Mouse (Mus musculus) brain, embryonic 18.5 days (tissue): Measurements from ENCODE around the gene Oxtr.

Source experiments
- DNase-seq: peaks from one replicate; pipeline ENCODE4 v3.0.0-alpha.2; 2012; ENCODE audit warnings: low read depth, low spot score

Gene Oxtr

DNA sequence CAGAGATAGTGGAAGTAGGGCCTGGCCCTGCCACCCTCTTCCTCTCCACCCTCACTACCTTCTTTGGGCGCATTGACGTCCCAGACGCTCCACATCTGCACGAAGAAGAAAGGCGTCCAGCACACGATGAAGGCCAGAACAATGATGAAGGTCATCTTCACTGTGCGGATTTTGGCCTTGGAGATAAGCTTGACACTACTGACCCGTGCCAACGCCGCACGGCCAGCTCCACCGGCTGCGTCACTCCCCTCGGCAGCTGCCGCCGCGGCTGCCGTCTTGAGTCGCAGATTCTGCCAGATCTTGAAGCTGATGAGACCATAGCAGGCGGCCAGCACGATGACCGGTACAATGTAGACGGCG is 942 bp downstream of the Oxtr start:
- no peak for DNase-seq

GRCm38 (mm10) chr6:112487993-112488392 is 1.8 kb downstream of the Oxtr start:
- no peak for DNase-seq

- no peak for DNase-seq
Measured at GRCm38 (mm10) chr6:112484316-112484715, 5.4 kb downstream of the Oxtr start.

GRCm38 (mm10) chr6:112479861-112480260 is 9.9 kb downstream of the Oxtr start:
- DNase-seq, result no peak

GRCm38 (mm10) chr6:112471644-112472043 is 18.1 kb downstream of the Oxtr start:
- no peak for DNase-seq

- no peak for DNase-seq
Measured at GRCm38 (mm10) chr6:112466001-112466400, 23.7 kb downstream of the Oxtr start.

GRCm38 (mm10) chr6:112465441-112465840 is 24.3 kb downstream of the Oxtr start:
- no peak for DNase-seq

GRCm38 (mm10) chr6:112463331-112463730 is 26.4 kb downstream of the Oxtr start:
- no peak for DNase-seq

- DNase-seq, result no peak
Measured at GRCm38 (mm10) chr6:112461459-112461858, 28.3 kb downstream of the Oxtr start.

- no peak for DNase-seq
Measured at GRCm38 (mm10) chr6:112459341-112459749, 30.4 kb downstream of the Oxtr start, which contains the start of gene Cav3. TSS of gene Cav3 (plus strand) at chr6:112459505.

- DNase-seq, result no peak
Measured at GRCm38 (mm10) chr6:112445675-112446074, 44.1 kb downstream of the Oxtr start.

- no peak for DNase-seq
Measured at GRCm38 (mm10) chr6:112426018-112426732, 63.6 kb downstream of the Oxtr start.

GRCm38 (mm10) chr6:112423746-112424501 is 65.8 kb downstream of the Oxtr start:
- peak; percentile 46 for DNase-seq
